ENCODE assay signal across 11 mouse cellular contexts in the genomic region with DNA sequence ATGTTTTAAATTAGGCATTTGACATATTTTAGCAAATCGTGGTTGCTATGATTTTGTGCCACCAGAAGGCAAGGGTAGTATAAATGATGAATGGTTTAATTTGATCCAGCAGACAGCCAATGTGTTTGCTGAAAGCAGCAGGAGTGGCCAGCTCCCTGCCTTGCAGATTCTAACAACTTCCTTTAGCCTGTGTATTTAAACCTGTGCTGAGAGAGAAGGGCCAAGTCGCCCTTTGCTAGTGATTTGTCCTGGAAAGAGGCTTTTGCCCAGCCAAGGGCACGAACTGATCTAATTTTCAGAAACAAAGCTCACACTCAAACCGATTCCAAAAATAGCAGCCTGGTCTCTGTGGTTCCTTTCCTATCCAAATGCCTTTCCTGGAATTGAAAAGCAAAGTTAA. TPM values are rescaled to one million over a fixed set of nuclear protein-coding genes. Genes with fewer than 3 reads are reported as not detected.
DNase-seq lines count a peak whose midpoint lies in the region; ATAC-seq and TF ChIP-seq lines count a peak whose summit lies in the region.
"Had no signal": no experiment of that assay in that cellular context is flagged by ENCODE, and none has a peak within 500 bp of the region (broad histone marks: within the 10 kb centered on the region; RNA-seq: fewer than 3 reads in every experiment).

No protein-coding gene starts in this region.

- no peak overlapping the region for H3K4me2 ChIP-seq in hindbrain, embryonic 12.5 days (replicated peaks)
- H3K4me2 ChIP-seq in hindbrain, embryonic 16.5 days (ENCODE audit: low read length): no peak overlapping the region
- no peak overlapping the region for H3K4me2 ChIP-seq in neural tube, embryonic 15.5 days

- intact Hi-C loops in left cerebral cortex, adult 2 months (cut with DNase I): no loop called here

- H3K9me3 ChIP-seq in hindbrain, embryonic 12.5 days (replicated peaks): no peaks in the 10 kb centered on the region
- H3K9me3 ChIP-seq in hindbrain, embryonic 10.5 days: no peaks in the 10 kb centered on the region
- no peaks in the 10 kb centered on the region for H3K9me3 ChIP-seq in hindbrain, embryonic 16.5 days (ENCODE audit: control insufficient read depth, low read length)
- H3K9me3 ChIP-seq in forebrain, embryonic 10.5 days: no peaks in the 10 kb centered on the region
- no peaks in the 10 kb centered on the region for H3K9me3 ChIP-seq in neural tube, embryonic 15.5 days (replicated peaks)
- H3K9me3 ChIP-seq: G1E had no signal

- TF ChIP-seq CTCF in brain, embryonic 14.5 days (IDR thresholded peaks at IDR 0.05; ENCODE audit: borderline replicate concordance, extremely low read depth, insufficient read depth, insufficient read length): no peak
- TF ChIP-seq CTCF in left cerebral cortex, adult 2 months (IDR thresholded peaks at IDR 0.05): no peak

- peaks cover 3% of the 10 kb centered on the region; the same call in 1 of the 2 replicates for H3K4me1 ChIP-seq in hindbrain, embryonic 12.5 days
- H3K4me1 ChIP-seq in hindbrain, embryonic 10.5 days (replicated peaks): no peaks in the 10 kb centered on the region
- no peaks in the 10 kb centered on the region for H3K4me1 ChIP-seq in hindbrain, embryonic 16.5 days (ENCODE audit: control insufficient read depth, insufficient read depth, low read depth, low read length)
- H3K4me1 ChIP-seq in forebrain, embryonic 10.5 days: no peaks in the 10 kb centered on the region
- 0 out of 2 replicates have a peak, but pooled peaks cover 3% of the 10 kb centered on the region for H3K4me1 ChIP-seq in neural tube, embryonic 15.5 days

- no peaks in the 10 kb centered on the region for H3K36me3 ChIP-seq in hindbrain, embryonic 12.5 days
- H3K36me3 ChIP-seq in hindbrain, embryonic 10.5 days: no peaks in the 10 kb centered on the region
- H3K36me3 ChIP-seq in hindbrain, embryonic 16.5 days (ENCODE audit: control insufficient read depth, insufficient read depth, low read length): no peaks in the 10 kb centered on the region
- H3K36me3 ChIP-seq in forebrain, embryonic 10.5 days (replicated peaks): no peaks in the 10 kb centered on the region
- no peaks in the 10 kb centered on the region for H3K36me3 ChIP-seq in neural tube, embryonic 15.5 days
- H3K36me3 ChIP-seq: G1E had no signal

- no peaks in the 10 kb centered on the region for H3K27me3 ChIP-seq in hindbrain, embryonic 12.5 days
- H3K27me3 ChIP-seq in hindbrain, embryonic 10.5 days (ENCODE audit: insufficient read depth, poor library complexity, severe bottlenecking): no peaks in the 10 kb centered on the region
- H3K27me3 ChIP-seq in hindbrain, embryonic 16.5 days (replicated peaks; ENCODE audit: control insufficient read depth, insufficient read depth, low read length): no peaks in the 10 kb centered on the region
- H3K27me3 ChIP-seq in forebrain, embryonic 10.5 days (ENCODE audit: poor library complexity, severe bottlenecking): no peaks in the 10 kb centered on the region
- H3K27me3 ChIP-seq in neural tube, embryonic 15.5 days (replicated peaks): no peaks in the 10 kb centered on the region

- H3K4me3 ChIP-seq in hindbrain, embryonic 12.5 days: no peak overlapping the region
- no peak overlapping the region for H3K4me3 ChIP-seq in hindbrain, embryonic 10.5 days
- no peak overlapping the region for H3K4me3 ChIP-seq in hindbrain, embryonic 16.5 days (ENCODE audit: low read length)
- H3K4me3 ChIP-seq in forebrain, embryonic 10.5 days: no peak overlapping the region
- H3K4me3 ChIP-seq in left cerebral cortex, adult 2 months: no peak overlapping the region
- H3K4me3 ChIP-seq in neural tube, embryonic 15.5 days (replicated peaks): no peak overlapping the region
- H3K4me3 ChIP-seq: erythroblast, embryonic 14.5 days had no signal

- no peak for DNase-seq in hindbrain, embryonic 10.5 days (ENCODE audit: low spot score)
- DNase-seq in 3T3-L1 (ENCODE audit: low read depth, low spot score): peak; percentile 59
- peak; percentile 5 for DNase-seq in brain, embryonic 14.5 days (ENCODE audit: low read depth)
- DNase-seq in forebrain, embryonic 10.5 days (ENCODE audit: extremely low spot score, low spot score): no peak
- no peak for DNase-seq in left cerebral cortex, adult 2 months (ENCODE audit: extremely low spot score in 1 of 2, low spot score in 2 of 2)
- DNase-seq: lung, postnatal 10 days had no signal

- H3K9ac ChIP-seq in hindbrain, embryonic 12.5 days: no peak overlapping the region
- H3K9ac ChIP-seq in hindbrain, embryonic 16.5 days (ENCODE audit: low read depth, low read length): no peak overlapping the region
- no peak overlapping the region for H3K9ac ChIP-seq in neural tube, embryonic 15.5 days (replicated peaks)

- TF ChIP-seq POLR2A in brain, embryonic 14.5 days (IDR thresholded peaks at IDR 0.05; ENCODE audit: borderline replicate concordance, extremely low read depth, insufficient read depth, insufficient read length, poor library complexity, severe bottlenecking): no peak

- no peak for ATAC-seq in hindbrain, embryonic 12.5 days (ENCODE audit: low FRiP score)
- ATAC-seq in hindbrain, embryonic 16.5 days: peak; percentile 30; the same call in 1 of the 2 replicates
- no peak for ATAC-seq in neural tube, embryonic 15.5 days (ENCODE audit: low FRiP score)

- H3K27ac ChIP-seq in hindbrain, embryonic 12.5 days: 0 out of 2 replicates have a peak overlapping the region, but pooled peaks have one; percentile 5
- no peak overlapping the region for H3K27ac ChIP-seq in hindbrain, embryonic 10.5 days
- H3K27ac ChIP-seq in hindbrain, embryonic 16.5 days (ENCODE audit: low read depth, low read length): no peak overlapping the region
- no peak overlapping the region for H3K27ac ChIP-seq in forebrain, embryonic 10.5 days
- no peak overlapping the region for H3K27ac ChIP-seq in left cerebral cortex, adult 2 months
- H3K27ac ChIP-seq in neural tube, embryonic 15.5 days (replicated peaks): no peak overlapping the region

- 45% methylated on average over 4 of the region's 4 CpGs for WGBS in hindbrain, embryonic 12.5 days
- WGBS in hindbrain, embryonic 10.5 days: 61% methylated on average over 4 of the region's 4 CpGs
- 50% methylated on average over 4 of the region's 4 CpGs for WGBS in hindbrain, embryonic 16.5 days
- WGBS in forebrain, embryonic 10.5 days: 56% methylated on average over 4 of the region's 4 CpGs
- 48% methylated on average over 4 of the region's 4 CpGs for WGBS in neural tube, embryonic 15.5 days

RNA-seq across cellular contexts. Expression of gene Frk, which starts 29.4 kb away (rescaled TPM):
- polyA plus RNA-seq in hindbrain, embryonic 12.5 days (2016; fragmentation: Nextera tagmentation; extraction: Ambion mirVana): 3.3 and 4.3 TPM in 2 replicates
- 2.7 and 3.4 TPM in 2 replicates for polyA plus RNA-seq in hindbrain, embryonic 10.5 days (2016; fragmentation: Nextera tagmentation; extraction: Ambion mirVana)
- polyA plus RNA-seq in brain, embryonic 14.5 days (2012; rRNA removed): 0.28 and 0.66 TPM in 2 replicates
- 0.65 and 1.1 TPM in 2 replicates for polyA plus RNA-seq in hindbrain, embryonic 16.5 days (2015; fragmentation: Nextera tagmentation; extraction: Ambion mirVana)
- 2.8 TPM in 2 replicates for polyA plus RNA-seq in forebrain, embryonic 10.5 days (2016; fragmentation: Nextera tagmentation; extraction: Ambion mirVana)
- under 1 TPM; 0.32 to 0.56 TPM for total RNA-seq in left cerebral cortex, adult 2 months (2021)
- polyA plus RNA-seq in neural tube, embryonic 15.5 days (2015; fragmentation: Nextera tagmentation; extraction: Ambion mirVana): 1.2 and 1.8 TPM in 2 replicates
- total RNA-seq: G1E had no signal
- polyA plus RNA-seq: erythroblast, embryonic 14.5 days; G1E had no signal

Comparison
In these comparisons a context has a peak if more than half of its experiments do, and no peak if none do; other contexts are left out.
1. DNase-seq: peak in 3T3-L1 (single experiment) and brain, embryonic 14.5 days (single experiment); none in hindbrain, embryonic 10.5 days (single experiment), forebrain, embryonic 10.5 days (single experiment) and left cerebral cortex, adult 2 months (0 of 2).